Mouse (Mus musculus) olfactory bulb, adult 2 months (tissue): ENCODE results near the gene Arhgap22.

Experiments
- CTCF ChIP-seq: fragments of 200-500 bp; IDR thresholded peaks from 2 replicates; pipeline ENCODE4 v1.5.1; 2012; ENCODE audit warnings: low read depth, mild to moderate bottlenecking, low read length, moderate library complexity; ENCODE audit not compliant: insufficient read depth
- POLR2A ChIP-seq: fragments of 200-500 bp; IDR thresholded peaks from 2 replicates; pipeline ENCODE4 v1.6.1; 2012; ENCODE audit warnings: mild to moderate bottlenecking, low read depth, low read length, moderate library complexity; ENCODE audit not compliant: insufficient read depth

- TF ChIP-seq CTCF (no peak), POLR2A (no peak)
Measured at GRCm38 (mm10) chr14:33215163-33215562, 1.3 kb downstream of the Arhgap22 start.
